Comparison of ENCODE assay signal across 23 mouse cellular contexts in the genomic region with DNA sequence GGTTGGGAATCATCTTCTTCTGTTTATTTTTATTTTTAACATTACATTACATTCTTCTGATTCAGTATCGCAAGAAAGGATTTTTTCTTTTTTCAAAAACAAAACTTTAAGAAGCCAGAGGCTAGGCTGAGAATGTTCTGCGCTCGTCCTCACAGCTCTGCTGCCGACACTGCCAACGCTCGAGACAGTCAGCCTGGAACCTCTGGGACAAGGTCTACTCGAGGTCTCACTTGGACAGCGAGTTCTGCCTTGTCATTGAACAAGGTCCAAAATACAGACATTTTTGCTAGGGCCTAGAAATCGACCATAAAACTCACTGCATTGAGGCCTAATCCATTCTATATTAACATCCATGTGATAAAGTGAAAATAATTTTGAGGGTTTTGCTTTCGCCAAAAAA. TPM values are rescaled to one million over a fixed set of nuclear protein-coding genes. Genes with fewer than 3 reads are reported as not detected.
DNase-seq lines count a peak whose midpoint lies in the region; ATAC-seq lines count a peak whose summit lies in the region.
"Had no signal": no experiment of that assay in that cellular context is flagged by ENCODE, and none has a peak within 500 bp of the region (broad histone marks: within the 10 kb centered on the region; RNA-seq: fewer than 3 reads in every experiment).

No protein-coding gene starts in this region.

- H3K9ac ChIP-seq in kidney, embryonic 15.5 days, result no peak overlapping the region
- no peak overlapping the region for H3K9ac ChIP-seq in kidney, embryonic 16.5 days (replicated peaks; ENCODE audit: low read length)
- H3K9ac ChIP-seq: embryonic facial prominence, embryonic 12.5 days; forebrain, embryonic 15.5 days; heart, embryonic 12.5 days; hindbrain, embryonic 12.5 days had no signal

- H3K4me1 ChIP-seq in kidney, embryonic 15.5 days, result peaks cover 5% of the 10 kb centered on the region; the same call in 1 of the 2 replicates
- H3K4me1 ChIP-seq in kidney, embryonic 16.5 days (ENCODE audit: insufficient read depth, low read length), result peaks cover 4% of the 10 kb centered on the region
- H3K4me1 ChIP-seq: embryonic facial prominence, embryonic 12.5 days; forebrain, embryonic 15.5 days; heart, embryonic 12.5 days had no signal

- no peaks in the 10 kb centered on the region for H3K27me3 ChIP-seq in kidney, embryonic 15.5 days
- no peaks in the 10 kb centered on the region for H3K27me3 ChIP-seq in kidney, embryonic 16.5 days (ENCODE audit: insufficient read depth, low read length)
- H3K27me3 ChIP-seq: embryonic facial prominence, embryonic 12.5 days; forebrain, embryonic 15.5 days; heart, embryonic 12.5 days; hindbrain, embryonic 12.5 days had no signal

- no peak overlapping the region for H3K4me3 ChIP-seq in kidney, embryonic 15.5 days (replicated peaks)
- H3K4me3 ChIP-seq in kidney, embryonic 16.5 days (ENCODE audit: low read length), result no peak overlapping the region
- H3K4me3 ChIP-seq: embryonic facial prominence, embryonic 12.5 days; forebrain, embryonic 15.5 days; heart, adult 2 months; heart, embryonic 12.5 days; hindbrain, embryonic 12.5 days had no signal

- H3K36me3 ChIP-seq in kidney, embryonic 15.5 days, result peaks cover 5% of the 10 kb centered on the region
- 0 out of 2 replicates have a peak, but pooled peaks cover 6% of the 10 kb centered on the region for H3K36me3 ChIP-seq in kidney, embryonic 16.5 days (ENCODE audit: insufficient read depth, low read length)
- H3K36me3 ChIP-seq: forebrain, embryonic 15.5 days; hindbrain, embryonic 12.5 days had no signal

- H3K27ac ChIP-seq in kidney, embryonic 15.5 days, result no peak overlapping the region
- no peak overlapping the region for H3K27ac ChIP-seq in kidney, embryonic 16.5 days (ENCODE audit: low read length)
- H3K27ac ChIP-seq: embryonic facial prominence, embryonic 12.5 days; forebrain, embryonic 15.5 days; heart, adult 2 months; hindbrain, embryonic 12.5 days had no signal

- H3K9me3 ChIP-seq in kidney, embryonic 15.5 days (replicated peaks), result no peaks in the 10 kb centered on the region
- no peaks in the 10 kb centered on the region for H3K9me3 ChIP-seq in kidney, embryonic 16.5 days (ENCODE audit: low read length)
- H3K9me3 ChIP-seq: embryonic facial prominence, embryonic 12.5 days; forebrain, embryonic 15.5 days; G1E; heart, embryonic 12.5 days; hindbrain, embryonic 12.5 days had no signal

- ATAC-seq in kidney, embryonic 15.5 days (replicated peaks; ENCODE audit: low FRiP score), result no peak
- no peak for ATAC-seq in kidney, embryonic 16.5 days (ENCODE audit: low FRiP score, low TSS enrichment)
- ATAC-seq: CD4-positive, CD25-positive, alpha-beta regulatory T cell, adult 4 months; forebrain, embryonic 15.5 days; hindbrain, embryonic 16.5 days; inflammation-experienced regulatory T-cells, adult 6 months had no signal

- DNase-seq in adrenal gland, adult (ENCODE audit: inconsistent age in 2 of 2, low spot score in 1 of 2), result peak; percentile 63 to 81
- DNase-seq in adrenal gland, adult 18-20 months (ENCODE audit: low spot score in 2 of 2), result no peak
- DNase-seq in kidney, adult 11 months, result peak; percentile 19
- DNase-seq in kidney, postnatal 36 days, result peak; percentile 42 to 49
- peak; percentile 60 to 71 for DNase-seq in adrenal gland, postnatal 36 days
- no peak for DNase-seq in natural killer cell, adult 2 months (ENCODE audit: low spot score in 2 of 2)
- DNase-seq: B cell, adult 2 months; cerebellum, adult 11 months; cerebellum, adult 8-10 months; cerebellum, postnatal 14 days; gastrocnemius, postnatal 10 days; heart, adult 2 months; heart, postnatal 4 days had no signal

- WGBS in kidney, embryonic 15.5 days, result 92% methylated on average over 10 of the region's 10 CpGs
- WGBS in kidney, embryonic 16.5 days, result 91% methylated on average over 10 of the region's 10 CpGs

- H3K4me2 ChIP-seq in kidney, embryonic 15.5 days, result no peak overlapping the region
- H3K4me2 ChIP-seq in kidney, embryonic 16.5 days (replicated peaks; ENCODE audit: low read depth, low read length), result no peak overlapping the region
- H3K4me2 ChIP-seq: embryonic facial prominence, embryonic 12.5 days; forebrain, embryonic 15.5 days; heart, embryonic 12.5 days; hindbrain, embryonic 12.5 days had no signal

RNA-seq across cellular contexts. Expression of a gene that starts 20.8 kb away (rescaled TPM):
- 10 to 100 TPM; 28.2 to 30.8 TPM for total RNA-seq in adrenal gland, adult 18-20 months (2021)
- polyA plus RNA-seq in kidney, embryonic 15.5 days (2015; fragmentation: Nextera tagmentation; extraction: Ambion mirVana), result 31.4 and 31.6 TPM in 2 replicates
- polyA plus RNA-seq in kidney, embryonic 16.5 days (2015; fragmentation: Nextera tagmentation; extraction: Ambion mirVana), result 25.2 and 29.3 TPM in 2 replicates
- total RNA-seq in adrenal gland, postnatal 36 days (2021), result 10 to 100 TPM; 23.3 to 30.9 TPM

RNA-seq across cellular contexts. Expression of a gene that starts 48.5 kb away (rescaled TPM):
- total RNA-seq in adrenal gland, adult 18-20 months (2021), result 1 to 10 TPM; 2.7 to 3.3 TPM
- polyA plus RNA-seq in kidney, embryonic 15.5 days (2015; fragmentation: Nextera tagmentation; extraction: Ambion mirVana), result 3.0 and 3.4 TPM in 2 replicates
- 2.6 and 2.8 TPM in 2 replicates for polyA plus RNA-seq in kidney, embryonic 16.5 days (2015; fragmentation: Nextera tagmentation; extraction: Ambion mirVana)
- total RNA-seq in adrenal gland, postnatal 36 days (2021), result 1 to 10 TPM; 1.5 to 2.4 TPM

Comparison
In these comparisons a context has a peak if more than half of its experiments do, and no peak if none do; other contexts are left out.
1. DNase-seq: peak in adrenal gland, adult (2 of 2), kidney, adult 11 months (single experiment), kidney, postnatal 36 days (2 of 2) and adrenal gland, postnatal 36 days (2 of 2); none in adrenal gland, adult 18-20 months (0 of 2) and natural killer cell, adult 2 months (0 of 2).